Mouse (Mus musculus) lung, postnatal 4 days (tissue): ENCODE results near the gene Muc1.

Experiments used
- DNase-seq, 2 experiments: peaks; one replicate each; pipeline ENCODE4 v3.0.0; 2021

The Muc1 gene

DNA sequence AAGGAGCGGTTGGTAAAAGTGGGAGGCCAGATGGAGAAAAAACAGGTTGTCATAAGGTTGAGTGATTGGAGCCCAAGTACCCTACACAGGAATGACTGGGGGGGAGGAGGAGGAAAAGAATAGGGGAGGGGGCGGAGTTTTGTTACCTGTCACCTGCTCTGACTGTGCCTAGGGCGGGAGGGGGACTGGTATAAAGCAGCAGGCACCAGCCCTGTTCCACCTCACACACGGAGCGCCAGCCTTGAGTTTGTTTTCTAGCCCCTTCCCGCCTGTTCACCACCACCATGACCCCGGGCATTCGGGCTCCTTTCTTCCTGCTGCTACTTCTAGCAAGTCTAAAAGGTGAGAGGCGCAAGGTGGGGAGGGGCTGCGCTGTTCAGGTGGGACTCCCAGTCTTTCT lies at the start of gene Muc1:
Muc1 (plus strand) TSS at position 222 of the 400 bp plus-strand sequence.
- DNase-seq, result peak; percentile 60 to 76

DNA sequence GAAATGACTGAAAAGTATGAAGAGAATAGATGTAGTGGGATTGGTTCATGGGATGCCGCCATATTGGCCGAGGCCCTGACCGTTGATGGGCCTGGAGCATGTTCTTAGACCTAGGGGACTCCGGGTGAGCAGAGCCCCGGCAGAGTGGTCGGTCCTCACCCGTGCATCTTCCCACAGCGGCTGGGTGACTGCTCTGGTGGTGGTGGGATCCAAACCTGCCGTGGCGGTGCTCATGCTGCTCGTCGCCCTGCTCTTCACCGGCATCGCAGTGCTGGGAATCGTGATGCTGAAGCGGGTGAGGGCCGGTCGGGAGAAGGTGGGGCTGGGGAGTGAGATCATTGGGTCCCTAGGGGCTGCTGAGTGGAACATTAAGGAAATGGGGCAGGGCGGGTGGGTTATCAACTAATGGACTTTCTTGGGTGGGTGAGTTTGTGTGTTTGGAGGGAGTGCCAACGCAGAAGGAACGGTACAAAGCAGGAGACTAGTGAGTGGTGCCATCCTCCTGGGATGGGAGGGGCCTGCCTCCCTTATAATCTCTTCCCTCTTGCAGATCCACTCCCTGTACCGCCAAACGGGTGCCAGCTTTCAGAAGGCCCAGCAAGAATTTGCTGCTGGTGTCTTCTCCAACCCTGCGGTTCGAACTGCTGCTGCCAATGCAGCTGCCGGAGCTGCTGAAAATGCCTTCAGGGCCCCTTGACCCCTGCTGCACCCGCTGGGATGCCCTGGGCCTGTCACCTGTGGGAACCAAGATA lies 46.9 kb upstream of the Muc1 start:
- no peak for DNase-seq

DNA sequence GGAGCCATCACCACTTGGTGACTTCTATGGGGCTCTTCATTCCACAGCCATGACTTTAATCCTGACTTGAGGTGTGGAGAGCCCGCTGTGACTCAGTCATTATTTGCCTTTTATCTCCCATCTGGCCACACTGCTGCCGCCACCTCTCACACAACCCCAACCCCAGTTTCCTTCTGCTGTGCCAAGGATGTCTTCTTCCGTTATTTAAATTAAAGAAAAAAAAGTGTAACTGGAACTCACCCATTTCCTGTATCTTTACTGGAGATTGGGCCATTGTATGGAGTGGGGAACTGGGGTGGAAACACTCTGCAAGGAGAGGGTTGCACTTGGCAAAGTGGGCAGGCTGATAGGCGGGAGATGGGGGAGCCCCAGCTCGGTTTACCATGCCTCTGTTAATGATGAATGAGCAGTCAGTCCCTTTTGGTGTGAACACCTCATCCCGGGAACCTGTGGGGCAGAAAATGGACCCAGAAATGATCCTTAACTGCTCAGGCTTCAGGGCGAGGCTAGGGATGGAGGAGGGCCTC lies 46.3 kb upstream of the Muc1 start:
- no peak for DNase-seq

DNA sequence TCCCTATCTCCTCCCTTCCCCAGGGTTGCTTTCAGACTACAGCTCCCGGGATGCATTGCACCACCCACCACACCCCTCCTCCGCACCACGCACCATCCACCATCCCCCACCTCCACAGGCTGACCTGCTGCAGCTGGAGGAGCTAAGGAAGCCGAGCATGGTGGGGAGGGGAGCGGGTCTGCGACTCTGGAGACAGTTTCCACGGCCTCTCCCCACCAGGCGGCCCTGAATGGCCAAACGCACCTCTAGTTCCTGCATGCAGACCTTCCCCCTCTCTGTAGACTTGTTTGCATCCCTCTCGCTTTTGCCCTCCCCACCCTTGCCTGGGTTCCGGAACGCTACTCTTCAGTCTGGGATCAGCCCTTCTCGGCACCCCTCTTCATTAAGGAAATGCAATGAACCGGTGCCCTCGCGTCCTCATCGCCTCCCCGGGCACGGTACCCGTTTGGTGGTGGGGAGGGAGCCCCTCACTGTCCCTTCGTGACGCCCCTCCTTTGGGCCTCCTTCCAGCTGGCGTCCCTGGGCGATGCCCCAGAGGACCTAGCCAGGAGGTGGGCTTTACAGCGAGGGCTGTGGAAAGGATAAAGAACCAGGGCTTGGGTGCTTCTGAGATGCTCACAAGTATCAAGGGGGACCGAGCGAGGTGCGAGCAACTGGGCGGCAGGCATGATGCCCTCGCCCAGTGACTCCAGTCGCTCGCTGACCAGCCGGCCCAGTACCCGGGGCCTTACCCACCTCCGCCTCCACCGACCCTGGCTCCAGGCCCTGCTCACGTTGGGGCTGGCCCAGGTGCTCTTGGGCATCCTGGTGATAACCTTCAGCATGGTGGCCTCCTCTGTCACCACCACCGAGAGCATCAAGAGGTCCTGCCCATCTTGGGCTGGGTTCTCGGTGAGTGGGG lies 45.5 kb upstream of the Muc1 start, which contains the start of gene Fam189b:
Fam189b (plus strand) TSS at position 86 of the 901 bp plus-strand sequence.
- DNase-seq, result peak; percentile 86 to 89

DNA sequence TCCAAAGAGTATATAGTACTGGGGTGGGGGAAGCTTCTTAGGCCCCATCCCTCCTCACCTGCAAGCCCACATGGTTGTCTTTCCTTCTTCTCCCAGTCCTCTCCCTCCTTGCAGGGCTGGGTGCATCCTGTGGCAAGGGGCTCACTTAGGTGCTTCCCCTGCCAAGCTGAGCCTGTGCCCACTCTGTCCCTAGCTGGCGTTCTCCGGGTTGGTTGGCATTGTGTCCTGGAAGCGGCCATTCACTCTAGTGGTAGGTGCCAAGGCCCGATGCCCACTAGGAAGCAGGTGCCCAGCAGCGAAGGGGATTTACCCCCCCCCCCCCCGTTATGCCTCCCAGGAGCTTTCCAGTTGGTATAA lies 44.9 kb upstream of the Muc1 start:
- no peak for DNase-seq

DNA sequence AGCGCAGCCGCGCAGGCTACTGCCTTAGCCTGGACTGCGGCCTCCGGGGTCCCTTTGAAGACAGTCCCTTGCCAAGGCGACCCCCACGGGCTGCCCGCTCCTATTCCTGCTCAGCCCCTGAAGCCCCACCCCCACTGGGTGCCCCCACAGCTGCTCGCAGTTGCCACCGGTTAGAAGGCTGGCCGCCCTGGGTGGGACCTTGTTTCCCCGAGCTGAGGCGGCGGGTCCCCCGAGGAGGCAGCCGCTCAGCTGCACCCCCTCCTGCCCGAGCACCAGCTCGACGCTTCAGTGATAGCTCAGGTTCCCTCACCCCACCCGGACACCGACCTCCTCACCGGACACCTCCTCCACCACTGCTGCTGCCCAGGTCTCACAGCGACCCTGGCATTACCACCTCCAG lies 41.7 kb upstream of the Muc1 start:
- no peak for DNase-seq

DNA sequence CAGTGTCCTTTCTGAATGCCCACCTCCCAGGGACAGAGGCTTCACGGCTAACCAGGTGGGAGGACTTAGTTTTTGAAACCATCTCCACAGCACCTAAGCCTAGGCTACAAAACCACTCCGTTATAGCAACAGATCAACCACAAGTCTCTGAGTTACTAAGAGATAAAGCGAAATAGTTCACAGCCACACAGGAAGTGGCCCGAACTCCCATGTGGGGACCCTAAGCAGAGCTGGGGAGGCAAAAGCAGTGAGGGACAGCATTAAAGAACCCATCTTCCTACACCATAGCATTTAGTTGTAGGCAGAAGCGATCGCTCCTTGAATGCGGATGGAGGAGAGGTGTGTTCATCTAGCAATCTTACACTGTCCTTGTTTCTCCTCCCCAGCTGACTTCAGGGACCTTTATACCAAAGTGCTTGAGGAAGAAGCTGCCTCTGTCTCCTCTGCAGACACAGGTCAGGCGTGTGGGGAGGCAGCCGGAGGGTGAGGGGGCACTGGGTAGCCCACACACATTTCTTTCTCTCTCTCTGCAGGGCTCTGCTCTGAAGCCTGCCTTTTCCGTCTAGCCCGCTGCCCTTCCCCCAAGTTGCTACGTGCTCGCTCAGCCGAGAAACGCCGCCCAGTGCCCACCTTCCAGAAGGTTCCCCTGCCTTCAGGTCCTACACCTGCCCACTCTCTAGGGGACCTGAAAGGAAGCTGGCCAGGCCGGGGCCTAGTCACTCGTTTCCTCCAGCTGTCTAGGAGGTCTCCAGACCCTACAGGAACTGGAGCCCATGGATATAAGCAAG lies 41.0 kb upstream of the Muc1 start:
- no peak for DNase-seq

DNA sequence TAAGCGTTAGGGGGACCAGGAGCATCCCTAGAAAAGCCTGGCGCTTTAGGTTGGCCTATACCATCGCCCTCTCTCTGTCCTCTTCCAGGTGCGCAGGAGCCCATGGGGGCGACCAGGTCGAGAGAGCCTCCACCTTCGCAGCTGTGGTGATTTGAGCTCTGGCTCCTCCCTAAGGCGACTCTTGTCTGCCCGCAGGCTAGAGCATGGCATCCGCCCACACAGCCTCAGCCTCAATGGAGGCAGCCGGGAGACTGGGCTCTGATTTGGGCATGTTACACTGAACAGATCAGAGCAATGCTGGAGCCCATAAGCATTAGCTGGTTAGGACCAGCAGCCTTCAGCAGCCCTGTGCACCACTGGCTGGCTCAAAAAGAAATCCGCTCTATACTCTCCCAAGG lies 40.4 kb upstream of the Muc1 start:
- no peak for DNase-seq

DNA sequence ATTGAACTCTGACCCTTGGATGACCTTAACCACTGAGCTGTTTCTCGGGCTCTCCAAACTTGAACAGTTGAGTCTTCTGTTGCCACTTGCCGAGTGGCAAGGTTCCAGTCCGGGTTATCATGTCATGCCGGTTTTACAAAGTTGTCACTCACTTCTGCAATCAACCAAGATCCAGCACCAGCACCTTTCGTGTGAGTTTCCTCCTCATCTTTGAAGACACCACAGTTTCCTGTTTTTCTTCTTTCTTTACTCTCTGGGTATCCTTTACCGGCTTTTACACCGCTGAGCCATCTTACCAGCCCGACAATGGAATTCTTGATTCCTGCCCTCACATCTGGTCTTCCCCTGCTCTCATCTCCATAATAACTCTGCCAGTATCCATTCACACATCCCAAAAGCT lies 38.4 kb upstream of the Muc1 start:
- no peak for DNase-seq

DNA sequence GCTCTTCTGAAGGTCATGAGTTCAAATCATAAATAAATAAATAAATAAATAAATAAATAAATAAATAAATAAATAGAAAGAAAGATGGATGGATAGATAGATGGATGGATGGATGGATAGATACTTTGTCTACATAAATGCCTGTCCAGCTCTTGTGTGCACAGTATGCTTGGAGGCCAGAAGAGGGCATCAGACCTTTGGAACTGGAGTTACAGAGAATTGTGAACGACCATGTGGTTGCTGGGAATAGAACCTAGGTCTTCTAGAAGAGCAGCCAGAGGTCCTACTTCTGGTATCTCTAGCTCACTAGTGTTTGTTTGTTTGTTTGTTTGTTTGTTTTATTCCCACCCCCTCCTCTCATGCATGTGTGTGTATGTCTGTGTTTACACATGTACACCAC lies 35.5 kb upstream of the Muc1 start:
- no peak for DNase-seq

DNA sequence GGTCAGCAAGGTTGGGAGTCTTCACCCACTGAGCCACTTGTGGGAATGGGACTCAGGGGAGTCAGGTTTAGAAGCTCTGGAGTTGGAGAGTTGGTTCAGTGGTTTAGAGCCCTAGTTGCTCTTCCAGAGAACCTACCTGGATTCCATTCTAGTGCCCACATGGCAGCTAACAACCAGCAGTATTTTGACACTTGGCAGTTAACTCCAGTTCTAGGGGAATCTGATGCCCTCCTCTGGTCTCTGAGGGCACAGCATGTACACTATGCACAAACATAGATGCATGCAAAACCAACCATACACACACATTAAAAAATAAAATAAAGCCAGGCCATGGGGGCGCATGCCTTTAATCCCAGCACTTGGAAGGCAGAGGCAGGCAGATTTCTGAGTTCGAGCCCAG lies 35.0 kb upstream of the Muc1 start:
- peak in 1 of 2 experiments; percentile 44 for DNase-seq

DNA sequence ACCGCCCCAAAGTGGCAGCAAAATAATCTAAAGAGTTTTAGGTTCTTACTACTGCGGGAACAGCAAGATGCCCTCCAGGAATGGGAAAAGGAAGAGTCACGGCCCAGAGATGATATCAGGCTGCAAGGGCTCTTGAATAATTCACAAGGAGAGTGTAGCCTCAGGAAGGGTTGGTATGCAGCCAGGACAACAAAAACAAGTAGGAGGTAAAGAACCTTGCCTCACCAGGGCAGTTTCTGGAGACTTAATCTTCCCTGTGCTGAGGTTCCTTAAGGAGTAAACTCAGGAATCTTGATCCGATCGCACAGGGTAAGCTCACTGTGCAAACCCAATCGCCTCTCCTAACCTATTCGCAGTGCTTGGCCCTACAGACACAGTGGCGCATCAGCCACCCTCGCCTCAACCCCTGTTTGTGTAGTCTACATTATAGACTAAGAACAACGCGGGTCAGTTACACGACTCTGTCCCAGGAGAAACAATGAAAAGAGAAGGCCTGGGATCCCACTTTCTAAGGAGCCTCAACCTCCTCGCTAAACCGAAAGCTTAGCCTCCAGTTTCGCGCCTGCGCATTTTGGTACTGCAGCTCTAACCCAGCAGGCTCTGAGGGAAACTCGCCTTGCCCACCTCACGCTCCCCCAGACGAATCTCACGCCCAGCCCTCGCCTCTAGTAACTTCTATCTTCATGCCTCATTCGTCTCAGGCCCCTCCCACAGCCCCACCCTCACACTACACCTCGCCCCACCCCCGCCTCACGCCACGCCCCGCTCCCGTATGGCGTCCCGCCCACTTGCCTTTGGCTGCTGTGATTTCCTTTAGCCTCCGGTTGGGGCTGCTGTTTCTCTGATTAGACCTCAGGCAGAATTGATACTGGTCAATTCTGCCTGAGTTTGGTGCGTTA lies 32.6 kb upstream of the Muc1 start:
- peak; percentile 92 to 95 for DNase-seq

DNA sequence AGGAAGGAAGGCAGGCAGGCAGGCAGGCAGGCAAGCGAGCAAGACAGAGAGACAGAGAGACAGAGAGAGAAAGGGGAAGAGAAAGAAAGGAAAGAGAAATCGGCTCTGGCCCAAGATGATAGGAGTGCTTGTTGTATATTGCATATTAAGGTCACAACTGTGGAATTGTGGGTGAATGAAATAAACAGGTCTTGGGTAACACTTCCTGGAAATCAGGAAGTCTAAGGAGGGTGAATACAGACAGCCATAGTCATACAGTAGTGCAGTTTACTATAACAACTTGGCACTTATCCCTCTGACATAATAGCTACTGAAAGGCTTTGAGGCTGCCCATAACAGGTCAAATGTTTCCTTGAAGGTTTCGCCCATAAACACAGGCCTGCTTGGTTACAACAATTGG lies 29.0 kb upstream of the Muc1 start:
- DNase-seq, result no peak

DNA sequence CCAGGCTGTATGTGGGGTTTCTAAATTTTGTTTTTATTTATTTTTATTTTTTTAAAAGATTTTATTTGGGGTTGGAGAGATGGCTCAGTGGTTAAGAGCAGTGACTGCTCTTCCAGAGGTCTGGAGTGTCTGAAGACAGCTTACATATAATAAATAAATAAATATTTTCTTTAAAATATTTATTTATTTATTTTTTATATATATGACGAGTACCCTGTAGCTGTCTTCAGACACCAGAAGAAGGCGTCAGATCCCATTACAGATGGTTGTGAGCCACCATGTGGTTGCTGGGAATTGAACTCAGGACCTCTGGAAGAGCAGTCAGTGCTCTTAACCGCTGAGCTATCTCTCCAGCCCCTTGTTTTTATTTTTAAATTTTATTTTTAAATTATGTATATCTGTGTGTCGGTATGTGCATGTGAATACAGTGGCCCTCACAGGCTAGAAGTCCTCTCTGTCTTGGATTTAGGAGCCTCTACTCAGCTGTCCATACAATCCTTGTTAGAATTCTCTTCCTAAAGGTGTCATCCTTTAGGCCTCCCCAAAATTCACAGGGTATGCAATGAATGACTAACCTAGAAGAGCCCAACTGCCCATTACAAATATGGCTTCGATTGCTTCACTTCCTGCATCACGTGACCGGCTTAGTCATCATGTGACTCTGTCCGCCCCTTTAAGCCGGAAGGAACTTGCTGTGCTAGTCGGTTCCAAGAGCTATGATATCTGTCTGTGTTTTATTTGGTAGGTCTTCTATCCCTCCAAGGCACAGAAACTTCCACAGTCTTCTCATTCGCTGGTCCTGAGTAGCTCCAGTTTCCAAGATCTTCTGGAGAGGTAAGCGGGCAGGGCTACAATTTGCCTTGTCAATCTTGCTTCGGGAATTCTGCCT lies 26.4 kb upstream of the Muc1 start, which contains the start of gene Gba:
Gba (plus strand) TSS at position 676 of the 889 bp plus-strand sequence.
- peak; percentile 78 to 90 for DNase-seq

DNA sequence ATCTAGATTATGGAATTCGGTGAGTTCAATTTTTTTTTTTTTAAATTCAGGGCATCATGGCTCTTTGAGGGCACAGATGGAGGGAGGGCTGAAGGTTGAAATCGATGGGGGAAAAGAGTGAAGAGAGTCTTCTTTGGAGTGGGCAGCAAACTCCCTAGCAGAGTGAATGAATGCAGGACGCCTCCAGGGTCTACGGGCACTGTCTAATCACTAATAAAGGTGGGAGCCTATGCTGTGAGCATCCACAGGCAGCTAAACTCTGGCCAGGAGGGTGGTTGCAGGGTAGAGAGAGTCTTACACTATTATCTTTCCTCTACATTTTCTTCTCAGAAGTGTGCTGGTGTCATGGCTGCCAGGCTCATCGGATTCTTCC lies 25.7 kb upstream of the Muc1 start:
- DNase-seq, result no peak

DNA sequence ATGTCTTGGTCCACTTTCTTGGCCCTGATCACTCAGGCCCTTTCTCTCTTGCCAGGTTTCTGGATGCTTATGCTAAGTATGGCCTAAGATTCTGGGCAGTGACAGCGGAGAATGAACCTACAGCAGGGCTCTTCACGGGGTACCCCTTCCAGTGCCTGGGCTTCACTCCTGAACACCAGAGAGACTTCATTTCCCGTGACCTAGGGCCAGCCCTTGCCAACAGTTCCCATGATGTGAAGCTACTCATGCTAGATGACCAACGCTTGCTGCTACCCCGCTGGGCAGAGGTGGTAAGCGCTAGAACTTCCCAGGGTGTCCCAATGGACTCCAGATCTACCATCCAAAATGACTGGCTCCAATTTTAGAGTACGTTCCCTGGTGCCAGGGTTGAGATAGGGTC lies 22.8 kb upstream of the Muc1 start:
- DNase-seq, result no peak

DNA sequence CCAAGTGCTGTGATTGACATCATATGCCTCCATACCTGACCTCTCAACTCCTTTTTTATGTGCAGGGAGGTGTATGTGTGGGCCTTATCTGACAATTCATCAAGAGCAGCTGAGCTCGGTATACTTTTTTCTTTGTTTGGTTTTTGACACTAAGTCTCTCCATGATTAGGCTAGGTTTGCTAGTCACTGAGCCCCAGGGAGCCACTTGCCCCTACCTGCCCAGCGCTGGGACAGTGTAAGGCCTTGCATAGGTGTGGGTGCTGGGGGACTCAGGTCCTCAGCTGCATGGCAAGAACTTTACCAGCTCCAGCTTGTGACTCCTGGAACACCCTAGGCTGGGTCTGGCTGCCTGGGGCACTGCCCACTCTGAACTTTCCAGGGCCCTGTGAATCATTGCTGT lies 22.2 kb upstream of the Muc1 start:
- no peak for DNase-seq

DNA sequence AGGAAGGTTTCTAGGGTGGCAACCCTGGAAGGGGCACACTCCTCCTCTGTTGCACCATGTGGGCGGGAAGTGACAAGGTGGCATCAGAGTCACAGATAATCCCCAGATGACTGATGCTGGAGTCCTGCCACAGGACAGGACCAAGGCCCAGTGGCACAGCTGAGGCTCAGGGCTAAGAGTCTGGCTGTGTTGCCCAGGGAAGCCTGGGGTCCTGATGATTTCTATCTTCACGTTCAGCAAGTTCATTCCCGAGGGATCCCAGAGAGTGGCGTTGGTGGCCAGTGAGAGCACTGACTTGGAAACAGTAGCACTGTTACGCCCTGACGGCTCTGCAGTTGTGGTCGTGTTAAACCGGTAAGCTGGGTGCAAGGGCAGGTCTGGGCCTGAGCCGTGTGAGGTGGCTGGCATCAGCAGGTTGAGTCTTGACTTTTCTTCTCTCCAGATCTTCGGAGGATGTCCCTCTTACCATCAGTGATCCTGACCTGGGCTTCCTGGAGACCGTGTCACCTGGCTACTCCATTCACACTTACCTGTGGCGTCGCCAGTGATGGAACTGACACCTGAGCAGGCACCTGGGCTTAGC lies 20.7 kb upstream of the Muc1 start:
- DNase-seq, result peak in 1 of 2 experiments; percentile 20

DNA sequence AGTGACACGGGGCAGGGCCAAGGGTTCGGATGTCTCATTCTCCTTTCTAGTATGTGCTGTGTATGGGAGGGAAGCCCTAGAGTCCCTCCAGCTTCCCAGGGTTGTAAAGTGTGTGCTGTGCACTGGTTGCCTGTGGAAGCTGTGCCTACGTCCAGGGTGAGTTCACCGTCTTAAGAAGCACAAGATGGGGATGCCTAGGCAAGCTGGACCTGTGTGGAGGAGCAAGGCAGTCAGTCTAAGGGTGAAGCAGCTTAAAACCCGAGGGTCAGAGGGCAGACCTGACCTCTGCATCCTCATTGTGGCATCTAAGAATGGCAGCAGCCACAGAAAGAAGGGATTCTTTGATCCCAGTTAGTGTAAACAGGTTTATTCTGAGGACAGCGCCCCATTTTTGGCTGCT lies 20.1 kb upstream of the Muc1 start:
- peak in 1 of 2 experiments; percentile 20 for DNase-seq

DNA sequence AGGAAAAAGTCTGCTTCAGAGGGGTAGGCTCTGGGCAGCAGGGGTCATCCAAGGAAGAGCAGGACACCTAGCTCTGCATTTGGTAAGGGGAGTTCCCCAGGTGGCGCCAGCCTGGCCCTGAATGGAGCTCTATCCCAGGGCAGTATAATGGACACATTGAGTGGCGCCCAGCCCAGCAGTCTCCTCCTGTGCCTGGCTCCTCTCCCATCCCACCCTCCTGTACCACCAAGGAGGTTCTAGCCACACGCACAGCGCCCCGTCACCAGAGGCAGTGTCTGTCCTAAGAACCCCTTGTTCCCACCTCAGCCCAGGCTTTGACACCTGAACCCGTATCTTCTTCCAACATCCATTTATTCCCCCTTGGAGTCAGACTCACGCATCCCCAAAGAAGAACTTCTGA lies 19.1 kb upstream of the Muc1 start:
- peak in 1 of 2 experiments; percentile 22 for DNase-seq
